Mouse (Mus musculus) lung, adult 2 months (tissue): ENCODE data around the gene Npm3.

ENCODE experiments used
- CTCF ChIP-seq: fragments of 200-500 bp; IDR thresholded peaks from 2 replicates; pipeline ENCODE4 v1.5.1; 2011; ENCODE audit warnings: mild to moderate bottlenecking, low read length, control low read depth; ENCODE audit not compliant: insufficient read depth
- POLR2A ChIP-seq: fragments of 200-500 bp; IDR thresholded peaks from 2 replicates; pipeline ENCODE4 v1.6.1; 2011; ENCODE audit warnings: low read depth, mild to moderate bottlenecking, control low read depth, low read length, borderline replicate concordance; ENCODE audit errors: extremely low read depth

GRCm38 (mm10) chr19:45795406-45795944 lies 46.1 kb upstream of the Npm3 start:
- TF ChIP-seq CTCF (no peak), POLR2A (no peak)
